Mouse (Mus musculus): ENCODE measurements around the gene Muc5ac.

Gene Muc5ac

DNA sequence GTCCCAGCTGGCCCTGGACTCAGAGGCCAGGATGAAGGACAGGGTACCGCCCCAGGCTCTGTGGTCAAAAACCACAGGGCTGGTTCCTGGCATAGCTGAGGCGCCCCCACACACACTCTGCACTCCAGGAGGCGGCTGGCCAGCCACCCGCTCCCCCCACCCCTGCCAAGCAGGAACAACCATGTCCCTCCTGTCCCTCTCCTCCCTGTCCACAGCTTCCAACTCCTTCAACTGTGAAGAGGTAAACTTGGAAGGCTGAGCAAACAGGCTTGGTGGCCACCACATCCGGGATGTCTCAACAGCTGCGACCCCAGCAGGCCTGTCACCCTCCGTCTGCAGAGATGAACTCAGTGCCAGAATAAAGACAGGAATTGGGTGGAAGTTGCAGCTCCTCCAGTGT is 47.2 kb downstream of the Muc5ac start:
- DNase-seq (ENCODE audit: low read depth, low spot score): no peak

DNA sequence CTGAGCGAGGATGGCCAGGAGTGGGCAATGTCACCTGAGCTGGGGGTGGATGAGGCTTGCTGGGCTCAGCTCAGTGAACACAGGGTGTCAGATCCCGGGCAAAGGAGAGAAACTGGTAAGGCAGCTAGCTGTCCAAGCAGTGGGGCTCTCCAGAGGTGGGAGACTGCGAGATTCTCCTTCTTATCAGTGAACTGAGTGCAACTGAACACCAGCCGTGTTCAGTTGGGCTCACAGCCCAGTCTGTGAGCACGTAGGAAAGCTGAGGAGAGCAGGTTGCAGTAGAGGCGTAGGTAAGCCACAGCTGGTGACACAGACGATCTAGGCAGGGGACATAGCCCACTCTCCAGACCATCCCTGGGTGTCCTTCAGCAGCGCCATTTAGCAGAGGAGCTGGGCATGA is 47.7 kb downstream of the Muc5ac start:
- DNase-seq (ENCODE audit: low read depth, low spot score): no peak

- no peak for DNase-seq (ENCODE audit: low read depth, low spot score)
Observed at GRCm38 (mm10) chr7:141838779-141839178, 50.0 kb downstream of the Muc5ac start, which contains the start of gene Muc5b. Gene Muc5b (plus strand): TSS chr7:141839070.

- DNase-seq (ENCODE audit: low read depth, low spot score): no peak
Observed at GRCm38 (mm10) chr7:141840354-141840753, 51.6 kb downstream of the Muc5ac start.

DNA sequence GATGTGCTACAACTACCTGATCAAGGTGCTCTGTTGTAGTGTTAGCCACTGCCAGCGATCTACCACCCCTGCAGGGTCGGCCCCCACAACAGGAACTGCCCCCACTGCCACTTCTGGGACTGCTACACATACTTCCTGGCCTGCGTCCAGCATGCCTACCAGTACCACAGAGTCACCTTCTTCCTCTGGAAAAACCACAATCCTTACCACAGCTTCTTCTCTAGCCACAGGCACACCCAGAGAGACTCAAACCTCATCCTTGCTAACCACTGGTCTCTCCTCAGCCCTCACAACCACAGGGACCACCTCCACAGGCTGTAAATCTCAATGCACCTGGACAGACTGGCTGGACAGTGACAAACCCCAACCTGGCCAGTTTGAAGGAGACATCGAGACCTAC is 72.3 kb downstream of the Muc5ac start:
- no peak for DNase-seq (ENCODE audit: low read depth, low spot score)
